Mouse (Mus musculus) heart, embryonic 14.5 days (tissue): ENCODE data around the gene Klhl20. TPM values are rescaled to one million over a fixed set of nuclear protein-coding genes. Genes with fewer than 3 reads are reported as not detected.
A peak's percentile ranks its signal among the peaks of the same experiment; 100 is the strongest.

Source experiments
- ATAC-seq: fragments of 200-750 bp; cut with Nextera tagmentation; 2 replicates; pipeline ENCODE4 v1.8.0; 2017; ENCODE audit warnings: low read depth, moderate TSS enrichment; ENCODE audit not compliant: insufficient number of reproducible peaks, insufficient read depth, low FRiP score
- H3K27ac ChIP-seq, 2 experiments: fragments of 200-500 bp in 1 of 2; fragments of 300-500 bp in 1 of 2; sonication (generic) in 1 of 2; replicated peaks in 1 of 2; 2 replicates each; pipeline ENCODE4 v1.5.1; 2012 to 2014; ENCODE audit warnings: low read depth in 2 of 2, low read length in 2 of 2, control low read depth in 1 of 2, mild to moderate bottlenecking in 1 of 2, mixed read lengths in 1 of 2; ENCODE audit not compliant: control insufficient read depth in 1 of 2, insufficient read depth in 1 of 2
- H3K27me3 ChIP-seq: fragments of 300-500 bp; sonication (generic); 2 replicates; pipeline ENCODE4 v1.6.1; 2014; ENCODE audit warnings: mild to moderate bottlenecking, low read length, control low read depth; ENCODE audit not compliant: control insufficient read depth, insufficient read depth
- H3K36me3 ChIP-seq: fragments of 300-500 bp; sonication (generic); 2 replicates; pipeline ENCODE4 v1.6.1; 2014; ENCODE audit warnings: mild to moderate bottlenecking, control low read depth, low read length, mixed read lengths; ENCODE audit not compliant: control insufficient read depth, insufficient read depth
- H3K4me1 ChIP-seq, 2 experiments: fragments of 200-500 bp in 1 of 2; fragments of 300-500 bp in 1 of 2; sonication (generic) in 1 of 2; 2 replicates each; pipeline ENCODE4 v1.6.1; 2012 to 2014; ENCODE audit warnings: low read length in 2 of 2, control low read depth in 1 of 2, mixed read lengths in 1 of 2; ENCODE audit not compliant: control insufficient read depth in 2 of 2, insufficient read depth in 2 of 2
- H3K4me2 ChIP-seq: fragments of 300-500 bp; sonication (generic); 2 replicates; pipeline ENCODE4 v1.6.1; 2014; ENCODE audit warnings: mild to moderate bottlenecking, low read length
- H3K4me3 ChIP-seq, 2 experiments: fragments of 200-500 bp in 1 of 2; fragments of 300-500 bp in 1 of 2; sonication (generic) in 1 of 2; 2 replicates each; pipeline ENCODE4 v1.5.1; 2012 to 2014; ENCODE audit warnings: low read length in 2 of 2, mild to moderate bottlenecking in 2 of 2, control low read depth in 1 of 2, low read depth in 1 of 2, moderate library complexity in 1 of 2; ENCODE audit not compliant: control insufficient read depth in 1 of 2, insufficient read depth in 1 of 2
- H3K9ac ChIP-seq: fragments of 300-500 bp; sonication (generic); 2 replicates; pipeline ENCODE4 v1.6.1; 2014; ENCODE audit warnings: mild to moderate bottlenecking, low read length
- H3K9me3 ChIP-seq: fragments of 300-500 bp; sonication (generic); 2 replicates; pipeline ENCODE4 v1.6.1; 2016; ENCODE audit warnings: low read length, control low read depth; ENCODE audit not compliant: control insufficient read depth
- WGBS: fragments of 180-500 bp; shearing (Covaris S2); extraction: QIAGEN DNeasy Blood & Tissue Kit; methylation state at CpG from one replicate; pipeline ENCODE4 v1.1.7; 2014; 5-methylcytosine and 5-hydroxymethylcytosine counted together
- polyA plus RNA-seq: library from polyadenylated mRNA; unstranded; fragments of >200 nt; fragmentation: Nextera tagmentation; extraction: Ambion mirVana; gene quantifications from 2 replicates; pipeline ENCODE4 v1.2.1, GENCODE M21; 2014

The Klhl20 gene
- polyA plus RNA-seq: 13.0 and 13.9 TPM in 2 replicates

DNA sequence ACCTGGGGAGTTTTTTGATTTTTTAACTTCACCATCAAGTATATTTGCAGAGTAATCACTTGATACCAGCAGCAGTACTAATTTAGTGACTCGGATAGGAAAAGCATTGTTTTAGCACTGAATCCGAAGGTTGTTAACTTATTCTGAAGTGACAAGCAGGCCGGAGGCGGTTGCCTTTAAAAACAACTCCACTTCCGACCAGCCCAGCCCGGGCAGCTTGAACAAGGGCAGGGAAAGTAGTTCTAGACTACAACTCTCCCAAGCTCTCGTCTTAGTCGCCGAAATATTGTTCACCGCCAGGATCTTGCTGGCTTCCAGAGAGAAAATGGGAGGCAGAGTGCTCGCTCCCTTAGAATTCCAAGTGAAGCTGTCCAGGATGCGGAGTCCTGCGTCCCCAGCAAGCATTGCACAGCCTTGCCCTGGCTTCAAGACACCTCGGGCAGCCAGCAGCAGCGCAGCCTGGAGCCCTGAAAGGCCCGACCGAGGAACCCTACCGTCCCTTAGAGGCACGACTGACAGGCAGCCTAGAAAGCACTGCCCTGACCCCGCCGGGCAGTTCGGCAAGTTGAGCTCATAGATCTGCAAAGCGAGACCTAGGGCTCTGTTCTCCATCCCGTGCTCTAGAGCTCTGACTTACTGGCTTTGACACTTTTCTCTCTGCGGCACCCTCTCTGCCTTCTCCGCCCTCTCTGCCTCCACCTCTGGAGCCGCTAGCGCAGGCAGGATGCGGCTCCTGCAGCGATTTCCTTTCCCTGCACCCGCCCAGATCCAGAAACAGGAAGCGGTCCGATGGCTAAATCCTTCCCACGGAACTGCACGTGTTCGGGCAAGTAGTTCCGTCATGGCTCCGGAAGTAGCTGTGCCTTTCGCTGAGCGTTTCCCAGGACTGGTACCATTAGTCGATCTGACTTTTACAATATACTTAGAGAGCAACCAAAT, at the start of gene Klhl20:
TSS of gene Klhl20 (minus strand) at position 786 of the 939 bp plus-strand sequence.
- Histone ChIP-seq H3K36me3 (0 out of 2 replicates have a peak, but pooled peaks cover 12% of the 10 kb centered on the region), H3K4me2 (peak within 1 kb of the TSS; percentile 86), H3K27me3 (no peaks in the 10 kb centered on the region), H3K9me3 (no peaks in the 10 kb centered on the region), H3K9ac (peak within 1 kb of the TSS; percentile 92), H3K4me3 (peak within 1 kb of the TSS; percentile 83 to 87), H3K4me1 (peaks cover 0 to 9% of the 10 kb centered on the region in 2 experiments; a peak in 1 of 4 replicates), H3K27ac (peak within 1 kb of the TSS; percentile 90 to 92)
- ATAC-seq: peak; percentile 88
- 1% methylated on average over 41 of the region's 41 CpGs for WGBS

GRCm38 (mm10) chr1:161180674-161181073, 49.4 kb upstream of the Klhl20 start:
- no peak overlapping the region for H3K27ac ChIP-seq
- H3K4me3 ChIP-seq: no peak overlapping the region
- no peaks in the 10 kb centered on the region for H3K27me3 ChIP-seq
- no peak overlapping the region for H3K9ac ChIP-seq
- H3K36me3 ChIP-seq: no peaks in the 10 kb centered on the region
- ATAC-seq: no peak
- WGBS: 49% methylated on average over 8 of the region's 8 CpGs
- H3K9me3 ChIP-seq: peaks cover 11% of the 10 kb centered on the region
- no peak overlapping the region for H3K4me2 ChIP-seq
- H3K4me1 ChIP-seq: no peaks in the 10 kb centered on the region

- peak; percentile 66; the same call in 1 of the 2 replicates for ATAC-seq
- Histone ChIP-seq H3K4me3 (peak overlapping the region; percentile 57 to 71), H3K9me3 (no peaks in the 10 kb centered on the region), H3K4me1 (no peaks in the 10 kb centered on the region), H3K27me3 (peaks cover 30% of the 10 kb centered on the region), H3K4me2 (peak overlapping the region; percentile 72), H3K27ac (no peak overlapping the region), H3K36me3 (no peaks in the 10 kb centered on the region), H3K9ac (peak overlapping the region; percentile 66; the same call in 1 of the 2 replicates)
- 2% methylated on average over 40 of the region's 40 CpGs for WGBS
Observed at GRCm38 (mm10) chr1:161170651-161171050, 39.3 kb upstream of the Klhl20 start.

- WGBS: 45% methylated on average over 4 of the region's 4 CpGs
- Histone ChIP-seq H3K9me3 (peaks cover 4% of the 10 kb centered on the region; the same call in 1 of the 2 replicates), H3K36me3 (no peaks in the 10 kb centered on the region), H3K27me3 (no peaks in the 10 kb centered on the region), H3K4me1 (no peaks in the 10 kb centered on the region; a peak in 1 of 4 replicates), H3K4me2 (no peak overlapping the region), H3K4me3 (no peak overlapping the region), H3K27ac (no peak overlapping the region), H3K9ac (no peak overlapping the region)
- no peak for ATAC-seq
Observed at GRCm38 (mm10) chr1:161160266-161160665, 29.0 kb upstream of the Klhl20 start.

DNA sequence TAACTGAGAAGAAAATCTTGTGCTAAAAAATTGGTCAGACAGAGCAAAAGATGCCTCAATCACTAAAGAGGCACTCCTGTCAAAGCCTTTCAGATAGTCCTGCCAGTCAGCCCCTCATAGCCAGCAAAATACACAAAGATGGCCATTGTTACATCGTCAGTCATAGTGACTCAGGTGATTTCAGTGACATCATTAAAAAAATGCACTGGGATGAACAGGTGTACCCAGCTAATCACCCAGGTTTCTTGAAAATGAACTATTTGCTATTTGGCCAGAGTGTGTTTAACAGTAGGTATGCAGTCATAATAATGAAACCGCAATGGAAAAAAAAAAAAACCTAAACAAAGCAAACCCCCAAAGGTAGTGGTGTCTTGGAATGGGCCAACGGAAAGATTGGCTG, 27.9 kb upstream of the Klhl20 start, which contains the start of gene Tex50:
TSS of gene Tex50 (minus strand) at position 101 of the 400 bp plus-strand sequence.
- no peak within 1 kb of the TSS for H3K4me2 ChIP-seq
- no peaks in the 10 kb centered on the region for H3K27me3 ChIP-seq
- H3K9ac ChIP-seq: no peak within 1 kb of the TSS
- WGBS: 82% methylated on average over 3 of the region's 3 CpGs
- peaks cover 4% of the 10 kb centered on the region; the same call in 1 of the 2 replicates for H3K9me3 ChIP-seq
- no peak within 1 kb of the TSS for H3K4me3 ChIP-seq
- H3K4me1 ChIP-seq: no peaks in the 10 kb centered on the region; a peak in 1 of 4 replicates
- H3K27ac ChIP-seq: no peak within 1 kb of the TSS
- no peak for ATAC-seq
- H3K36me3 ChIP-seq: no peaks in the 10 kb centered on the region

DNA sequence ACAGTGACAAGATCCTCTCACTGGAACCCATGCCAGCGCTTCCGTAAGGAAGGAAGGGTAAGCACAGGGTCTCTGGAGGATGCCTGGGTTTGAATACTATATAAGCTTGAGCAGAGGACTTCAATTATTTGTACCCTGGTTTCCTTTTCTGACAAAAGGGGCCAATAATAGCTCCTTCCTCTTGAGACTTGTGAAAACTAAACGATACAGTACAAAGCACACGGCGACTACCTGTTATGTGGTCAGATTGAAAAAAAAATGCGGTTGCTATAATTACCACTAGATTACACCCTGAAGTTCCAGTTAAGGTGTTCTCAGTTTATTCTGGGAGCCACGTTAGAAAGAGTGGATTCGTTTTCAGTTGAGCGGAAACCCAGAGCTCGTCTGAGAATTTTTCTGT, 25.2 kb upstream of the Klhl20 start:
- no peak overlapping the region for H3K4me2 ChIP-seq
- no peaks in the 10 kb centered on the region for H3K9me3 ChIP-seq
- no peak overlapping the region for H3K9ac ChIP-seq
- 76% methylated on average over 10 of the region's 10 CpGs for WGBS
- no peak for ATAC-seq
- H3K4me1 ChIP-seq: no peaks in the 10 kb centered on the region; a peak in 1 of 4 replicates
- no peak overlapping the region for H3K27ac ChIP-seq
- no peaks in the 10 kb centered on the region for H3K27me3 ChIP-seq
- no peak overlapping the region for H3K4me3 ChIP-seq
- H3K36me3 ChIP-seq: no peaks in the 10 kb centered on the region

DNA sequence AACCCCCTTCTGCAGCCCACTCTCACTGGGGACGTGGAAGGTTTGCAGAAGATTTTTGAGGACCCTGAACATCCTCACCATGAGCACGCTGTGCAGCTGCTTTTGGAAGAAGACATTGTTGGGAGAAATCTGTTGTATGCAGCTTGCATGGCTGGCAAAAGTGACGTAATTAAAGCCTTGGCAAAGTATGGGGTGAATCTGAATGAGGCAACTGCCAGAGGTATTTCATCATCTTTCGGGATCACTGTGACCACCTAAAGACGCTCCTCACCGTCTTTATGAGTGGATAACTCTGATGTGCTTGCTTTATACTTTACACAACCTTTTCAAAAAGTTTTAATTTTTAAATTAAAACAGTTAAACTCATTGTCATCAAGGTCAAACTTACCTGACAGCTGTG, 19.8 kb upstream of the Klhl20 start:
- Histone ChIP-seq H3K4me1 (no peaks in the 10 kb centered on the region), H3K27me3 (no peaks in the 10 kb centered on the region), H3K9ac (no peak overlapping the region), H3K36me3 (no peaks in the 10 kb centered on the region), H3K27ac (no peak overlapping the region), H3K4me2 (no peak overlapping the region), H3K4me3 (no peak overlapping the region), H3K9me3 (no peaks in the 10 kb centered on the region)
- WGBS: 64% methylated on average over 6 of the region's 6 CpGs
- ATAC-seq: no peak
